Mouse (Mus musculus): ENCODE measurements around the gene Myo10.

Gene Myo10

GRCm38 (mm10) chr15:25609253-25609652 lies 13.1 kb upstream of the Myo10 start:
- in situ Hi-C loops (cut with MboI; ENCODE audit: unreplicated experiment in 2 of 2) = no loop called here

GRCm38 (mm10) chr15:25611178-25611577 lies 11.1 kb upstream of the Myo10 start:
- in situ Hi-C loops (cut with MboI; ENCODE audit: unreplicated experiment in 2 of 2) = no loop called here

DNA sequence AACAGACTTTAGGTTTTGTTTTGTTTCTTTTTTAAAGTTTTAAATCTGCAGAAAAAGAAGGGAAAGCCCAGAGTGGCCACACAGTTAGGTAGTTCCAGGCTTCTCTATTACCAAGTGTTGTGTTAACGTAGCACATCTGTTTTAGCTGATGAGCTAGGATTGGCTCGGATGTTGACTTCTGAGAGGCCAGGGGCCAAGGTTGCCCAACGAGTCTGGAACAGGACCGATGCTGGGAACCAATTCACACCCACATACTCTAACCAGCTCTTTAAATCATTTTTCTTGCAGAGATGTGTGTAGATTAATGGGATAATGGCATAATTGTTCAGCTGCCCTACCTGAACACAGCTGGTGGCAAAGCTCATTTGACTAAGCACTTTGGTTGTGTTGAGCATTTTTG lies 1.8 kb upstream of the Myo10 start:
- in situ Hi-C loops (cut with MboI; ENCODE audit: unreplicated experiment in 2 of 2) = loop anchor here (5.0 to 10.0 kb wide), 6 partner anchors 62 to 1984 kb away; no protein-coding TSS in a partner anchor

DNA sequence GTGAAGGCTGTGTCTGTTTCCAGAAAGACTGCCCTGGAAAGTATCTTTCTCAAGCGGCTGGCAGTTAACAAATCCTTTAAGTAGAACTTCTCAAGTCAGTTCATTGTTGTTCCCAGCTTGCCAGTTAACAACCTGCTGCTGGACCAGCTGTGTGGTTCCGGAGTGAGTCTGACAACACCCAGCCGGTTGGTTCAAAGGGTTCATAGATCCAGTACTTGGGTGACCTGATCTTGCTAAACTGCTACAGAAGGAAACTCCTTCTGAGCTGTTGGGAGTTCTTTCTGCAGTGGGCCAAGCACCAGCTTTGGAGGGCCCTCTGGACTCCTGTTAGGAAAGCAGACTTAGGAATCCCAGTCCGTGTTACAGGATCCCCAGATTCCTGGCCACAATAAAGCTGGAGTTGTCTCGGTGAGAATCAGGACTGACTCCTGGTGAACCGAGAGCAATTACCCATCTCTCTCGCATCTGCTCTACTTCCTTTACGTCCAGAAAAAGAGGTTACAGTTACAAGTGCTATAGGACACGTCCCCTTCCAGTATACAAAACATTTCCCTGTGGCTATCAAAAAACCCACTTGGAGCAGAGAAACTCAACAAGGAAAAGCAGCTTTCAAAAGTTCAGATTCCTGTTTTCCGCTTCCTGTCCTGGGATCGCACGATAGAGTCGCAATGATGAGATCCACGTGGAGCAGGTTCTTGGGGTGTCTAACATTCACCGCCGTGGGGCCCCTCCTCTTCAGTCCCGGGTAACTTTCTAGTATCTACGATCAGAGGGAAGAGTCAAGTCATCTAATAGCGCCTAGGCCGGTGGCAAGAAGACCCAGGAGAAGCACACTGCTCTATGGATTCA lies 750 bp upstream of the Myo10 start:
- in situ Hi-C loops (cut with MboI; ENCODE audit: unreplicated experiment in 2 of 2) = loop anchor here (5.0 to 10.0 kb wide), 6 partner anchors 61 to 1983 kb away; no protein-coding TSS in a partner anchor

DNA sequence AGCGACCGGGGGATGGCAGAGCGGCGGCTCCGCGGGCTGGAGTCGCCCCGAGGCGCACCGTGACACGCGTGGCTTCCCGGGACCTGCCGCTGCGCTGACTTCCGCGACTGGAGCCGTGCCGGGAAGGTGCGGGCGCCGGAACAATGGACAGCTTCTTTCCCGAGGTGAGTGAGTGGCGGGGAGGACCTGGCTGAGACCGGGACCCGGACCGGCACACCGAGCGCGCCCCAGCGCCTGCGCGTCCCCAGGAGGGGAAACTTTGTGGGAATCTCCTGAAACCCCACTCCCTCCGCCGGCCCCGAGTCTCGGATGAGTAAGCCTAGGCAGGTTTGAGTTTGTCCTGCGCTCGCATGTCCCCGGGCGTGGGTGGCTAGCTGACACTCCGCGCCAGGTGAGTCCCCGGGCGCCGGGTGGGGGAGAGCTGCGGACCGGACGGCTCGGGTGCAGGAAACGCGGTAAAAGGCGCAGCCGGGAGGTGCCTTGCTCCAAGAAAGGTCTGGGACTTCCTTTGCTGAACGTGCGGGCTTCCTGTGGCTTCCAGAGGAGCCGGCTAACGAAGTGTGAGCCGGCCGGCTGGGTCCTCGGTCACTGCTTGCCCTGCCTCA lies 644 bp downstream of the Myo10 start:
- in situ Hi-C loops (cut with MboI; ENCODE audit: unreplicated experiment in 2 of 2) = loop anchor here (5.0 to 10.0 kb wide), 6 partner anchors 59 to 1982 kb away; no protein-coding TSS in a partner anchor

GRCm38 (mm10) chr15:25623556-25624180 lies 1.3 kb downstream of the Myo10 start:
- in situ Hi-C loops (cut with MboI; ENCODE audit: unreplicated experiment in 2 of 2) = loop anchor here (5.0 to 10.0 kb wide), 6 partner anchors 59 to 1981 kb away; no protein-coding TSS in a partner anchor

DNA sequence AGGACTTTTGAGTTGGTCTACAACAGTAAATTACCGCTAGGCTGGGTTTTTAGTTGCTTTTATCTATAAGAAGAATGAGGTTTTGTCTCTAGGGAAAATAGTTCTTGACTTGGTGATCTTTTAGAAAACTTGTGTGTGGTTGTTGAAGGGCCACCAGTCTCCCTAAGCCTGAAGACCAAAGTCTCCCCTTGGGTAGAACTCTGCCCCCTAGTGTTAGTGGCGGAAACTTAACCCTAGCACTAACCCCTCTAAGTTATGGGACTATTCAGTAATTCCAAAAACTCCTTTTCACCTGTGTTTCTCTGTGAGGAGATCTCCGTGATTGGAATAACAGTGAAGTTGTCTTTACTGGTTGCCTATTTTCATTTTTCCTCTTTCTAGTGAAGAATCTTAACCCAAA lies 1.9 kb downstream of the Myo10 start:
- in situ Hi-C loops (cut with MboI; ENCODE audit: unreplicated experiment in 2 of 2) = loop anchor here (5.0 to 10.0 kb wide), 6 partner anchors 58 to 1981 kb away; no protein-coding TSS in a partner anchor

DNA sequence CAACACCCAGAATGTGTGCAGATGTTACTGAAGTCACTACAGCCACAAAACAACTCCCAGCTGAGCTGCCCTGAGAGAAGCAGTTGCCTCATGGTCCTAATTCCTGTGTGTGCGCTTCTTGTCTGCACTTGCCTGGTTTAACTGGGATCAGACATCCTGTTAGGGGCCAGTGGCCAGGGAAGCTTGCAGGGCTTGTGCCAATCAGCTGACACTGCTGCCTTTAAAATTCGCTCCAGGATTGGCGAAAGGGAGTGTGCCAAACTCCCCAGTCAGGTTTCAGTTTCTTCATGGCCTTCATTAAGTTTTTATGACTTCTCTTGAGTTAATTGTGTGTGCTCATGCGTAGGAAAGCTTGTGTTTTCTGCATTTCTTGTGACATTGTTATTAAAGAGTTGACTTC lies 3.1 kb downstream of the Myo10 start:
- in situ Hi-C loops (cut with MboI; ENCODE audit: unreplicated experiment in 2 of 2) = loop anchor here (10.0 to 25.0 kb wide), 5 partner anchors 89 to 1987 kb away; partner anchors contain the start of gene Zfp622 (in 1 of the 2)

GRCm38 (mm10) chr15:25627012-25627411 lies 4.7 kb downstream of the Myo10 start:
- in situ Hi-C loops (cut with MboI; ENCODE audit: unreplicated experiment in 2 of 2) = loop anchor here (10.0 to 25.0 kb wide), 5 partner anchors 88 to 1985 kb away; partner anchors contain the start of gene Zfp622 (in 1 of the 2)

GRCm38 (mm10) chr15:25628251-25628650 lies 5.9 kb downstream of the Myo10 start:
- in situ Hi-C loops (cut with MboI; ENCODE audit: unreplicated experiment in 2 of 2) = loop anchor here (10.0 to 25.0 kb wide), 5 partner anchors 87 to 1984 kb away; partner anchors contain the start of gene Zfp622 (in 1 of the 2)

- in situ Hi-C loops (cut with MboI; ENCODE audit: unreplicated experiment in 2 of 2) = loop anchor here in 1 of 2 experiments (25.0 kb wide), 2 partner anchors 357 to 1982 kb away; partner anchors contain the start of gene Zfp622
Measured at GRCm38 (mm10) chr15:25630716-25631115, 8.4 kb downstream of the Myo10 start.

GRCm38 (mm10) chr15:25631332-25631731 lies 9.0 kb downstream of the Myo10 start:
- in situ Hi-C loops (cut with MboI; ENCODE audit: unreplicated experiment in 2 of 2) = loop anchor here in 1 of 2 experiments (25.0 kb wide), 2 partner anchors 356 to 1981 kb away; partner anchors contain the start of gene Zfp622

DNA sequence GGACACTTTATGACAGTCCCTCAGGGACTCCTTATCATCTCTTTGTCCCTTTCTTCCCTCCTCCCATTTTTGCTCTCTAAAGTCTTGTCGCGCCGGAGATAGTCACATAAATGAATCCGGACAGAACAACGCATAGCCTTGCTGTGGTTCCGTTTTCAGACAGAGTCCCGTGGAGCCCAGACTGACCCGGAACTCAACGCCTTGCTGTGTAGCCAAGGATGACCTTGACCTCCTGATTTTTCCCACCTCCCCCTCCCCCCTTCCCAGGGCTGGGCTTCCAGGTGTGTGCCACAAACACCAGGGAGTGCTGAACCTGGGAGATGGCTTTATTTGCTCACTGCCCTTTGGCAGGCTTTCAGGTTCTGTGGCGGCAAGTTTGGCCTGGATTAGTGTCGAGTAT lies 10.6 kb downstream of the Myo10 start:
- in situ Hi-C loops (cut with MboI; ENCODE audit: unreplicated experiment in 2 of 2) = loop anchor here in 1 of 2 experiments (25.0 kb wide), 2 partner anchors 354 to 1979 kb away; partner anchors contain the start of gene Zfp622

DNA sequence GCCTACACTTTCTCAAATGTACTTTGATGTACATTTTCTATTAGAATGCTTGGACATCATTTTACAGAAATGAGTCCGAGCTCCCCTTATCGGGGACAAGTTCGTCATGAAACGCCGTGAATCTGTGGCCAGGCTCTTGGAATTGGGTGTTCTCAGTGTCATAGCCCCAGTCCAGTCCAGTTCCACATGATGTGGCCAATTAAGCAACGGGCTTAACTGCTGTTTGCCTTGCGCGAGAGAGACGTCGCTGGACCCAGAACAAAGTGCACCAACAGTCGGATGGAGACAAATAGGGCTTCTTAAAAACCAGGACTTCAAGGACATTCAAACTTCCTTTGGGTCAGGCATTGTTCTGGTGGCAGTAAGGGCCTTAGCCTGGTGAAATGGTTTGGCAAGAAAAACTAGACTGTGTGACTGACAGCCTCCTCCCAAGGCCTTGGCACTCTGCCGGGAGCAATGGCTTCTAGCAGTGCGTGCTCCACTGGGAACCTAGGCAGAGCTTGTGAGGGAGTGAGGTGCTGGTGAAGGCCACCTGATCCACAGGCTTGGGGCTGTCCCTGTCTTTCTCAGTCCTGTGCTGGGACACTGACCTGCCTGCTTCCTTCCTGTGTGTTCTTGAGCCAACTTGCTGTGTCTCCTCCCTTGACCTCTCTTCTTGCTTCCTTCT lies 11.5 kb downstream of the Myo10 start:
- in situ Hi-C loops (cut with MboI; ENCODE audit: unreplicated experiment in 2 of 2) = loop anchor here in 1 of 2 experiments (25.0 kb wide), 2 partner anchors 353 to 1978 kb away; partner anchors contain the start of gene Zfp622

- in situ Hi-C loops (cut with MboI; ENCODE audit: unreplicated experiment in 2 of 2) = loop anchor here in 1 of 2 experiments (25.0 kb wide), 2 partner anchors 350 to 1975 kb away; partner anchors contain the start of gene Zfp622
Measured at GRCm38 (mm10) chr15:25637727-25638126, 15.4 kb downstream of the Myo10 start.

DNA sequence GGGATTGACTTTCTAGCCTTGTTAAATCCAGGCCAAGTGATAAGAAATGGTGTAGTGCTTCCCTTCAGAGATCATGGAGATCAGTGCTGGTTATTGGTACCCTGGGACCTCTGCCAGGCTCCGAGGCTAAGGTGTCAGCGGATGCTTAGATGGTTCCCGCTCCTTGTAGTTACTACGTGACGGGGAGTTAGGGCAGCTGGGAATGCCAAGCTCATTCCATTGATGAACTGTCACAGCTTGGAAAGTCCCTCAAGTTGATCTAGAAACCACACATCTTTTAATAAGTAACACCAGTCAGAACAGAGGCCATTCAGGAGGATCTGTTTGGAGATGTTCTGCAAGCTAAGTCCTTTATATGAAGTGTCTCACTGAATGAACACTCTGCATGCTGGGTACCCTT lies 16.9 kb downstream of the Myo10 start:
- in situ Hi-C loops (cut with MboI; ENCODE audit: unreplicated experiment in 2 of 2) = loop anchor here in 1 of 2 experiments (25.0 kb wide), 2 partner anchors 348 to 1973 kb away; partner anchors contain the start of gene Zfp622

DNA sequence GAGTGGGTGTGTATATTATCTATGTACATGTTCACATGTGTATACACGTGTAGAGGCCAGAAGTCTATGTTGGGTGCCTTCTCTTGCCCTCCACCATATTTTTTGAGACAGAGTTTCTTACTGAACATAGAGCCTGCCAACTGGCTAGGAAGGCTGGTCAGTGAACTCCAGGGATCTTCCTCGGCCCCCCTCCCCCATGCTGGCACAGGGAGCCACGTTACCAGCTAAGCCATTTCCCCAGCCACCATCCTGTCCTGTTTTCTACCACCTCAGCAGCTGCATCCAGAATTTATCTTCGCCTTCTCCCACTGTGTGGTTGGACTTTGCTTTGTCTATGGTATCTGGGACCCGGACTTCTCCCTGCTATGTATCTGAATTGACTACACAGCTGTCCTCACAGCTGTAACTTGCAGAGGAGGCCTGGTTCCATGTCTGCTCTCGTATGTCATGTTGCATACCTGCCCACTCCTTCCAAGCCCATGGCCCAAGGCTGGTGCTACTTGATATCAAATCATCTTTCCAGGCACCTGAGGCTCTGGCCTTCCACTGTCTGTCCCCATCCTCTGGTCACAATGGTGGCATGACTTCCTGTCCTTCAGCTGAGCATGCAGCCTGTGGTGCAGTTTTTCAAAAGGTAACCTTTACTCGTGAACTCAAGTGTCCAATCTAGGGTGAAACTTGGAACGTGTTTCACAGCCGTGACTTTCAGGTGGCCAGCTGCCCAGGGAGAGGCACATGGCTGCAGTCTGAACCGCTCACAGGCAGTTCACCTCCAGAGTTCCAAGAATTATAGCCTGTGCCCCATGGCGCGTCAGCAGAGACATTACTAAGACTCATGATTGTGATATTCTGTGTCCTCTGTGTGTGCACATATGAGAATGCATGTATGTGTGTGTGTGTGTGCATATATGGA lies 18.8 kb downstream of the Myo10 start:
- in situ Hi-C loops (cut with MboI; ENCODE audit: unreplicated experiment in 2 of 2) = loop anchor here in 1 of 2 experiments (25.0 kb wide), 2 partner anchors 346 to 1971 kb away; partner anchors contain the start of gene Zfp622
